Mouse (Mus musculus) forebrain, embryonic 12.5 days (tissue): ENCODE measurements around the gene Dnajc9. TPM values are rescaled to one million over a fixed set of nuclear protein-coding genes. Genes with fewer than 3 reads are reported as not detected.

Experiments used
- ATAC-seq: fragments of 200-750 bp; cut with Nextera tagmentation; 2 replicates; pipeline ENCODE4 v1.8.0; 2017; ENCODE audit warnings: moderate TSS enrichment; ENCODE audit not compliant: low FRiP score
- H3K27ac ChIP-seq: fragments of 300-500 bp; sonication (generic); 2 replicates; pipeline ENCODE4 v1.5.1; 2016; ENCODE audit warnings: mild to moderate bottlenecking
- H3K27me3 ChIP-seq: fragments of 300-500 bp; sonication (generic); 2 replicates; pipeline ENCODE4 v1.6.1; 2016; ENCODE audit warnings: mild to moderate bottlenecking
- H3K36me3 ChIP-seq: fragments of 300-500 bp; sonication (generic); replicated peaks from 2 replicates; pipeline ENCODE4 v1.6.1; 2016; ENCODE audit warnings: mild to moderate bottlenecking
- H3K4me1 ChIP-seq: fragments of 300-500 bp; sonication (generic); 2 replicates; pipeline ENCODE4 v1.6.1; 2016
- H3K4me2 ChIP-seq: fragments of 300-500 bp; sonication (generic); 2 replicates; pipeline ENCODE4 v1.6.1; 2016; ENCODE audit warnings: mild to moderate bottlenecking, moderate library complexity
- H3K4me3 ChIP-seq: fragments of 300-500 bp; sonication (generic); replicated peaks from 2 replicates; pipeline ENCODE4 v1.5.1; 2016; ENCODE audit warnings: mild to moderate bottlenecking
- H3K9ac ChIP-seq: fragments of 300-500 bp; sonication (generic); 2 replicates; pipeline ENCODE4 v1.6.1; 2016; ENCODE audit warnings: mild to moderate bottlenecking
- H3K9me3 ChIP-seq: fragments of 300-500 bp; sonication (generic); 2 replicates; pipeline ENCODE4 v1.6.1; 2016
- WGBS: fragments of 180-500 bp; shearing (Covaris S2); methylation state at CpG from one replicate; pipeline ENCODE4 v1.1.7; 2016; 5-methylcytosine and 5-hydroxymethylcytosine counted together
- polyA plus RNA-seq: library from polyadenylated mRNA; unstranded; fragments of >200 nt; fragmentation: Nextera tagmentation; extraction: Ambion mirVana; gene quantifications from 2 replicates; pipeline ENCODE4 v1.2.1, GENCODE M21; 2016

Dnajc9 gene
- polyA plus RNA-seq, 1 experiment from 2014 or later, result 288 TPM

- no peak overlapping the region for H3K4me2 ChIP-seq
- H3K27ac ChIP-seq, result no peak overlapping the region
- H3K36me3 ChIP-seq, result peaks cover 25% of the 10 kb centered on the region
- ATAC-seq, result no peak
- no peaks in the 10 kb centered on the region for H3K9me3 ChIP-seq
- H3K4me1 ChIP-seq, result peaks cover 18% of the 10 kb centered on the region
- H3K4me3 ChIP-seq, result no peak overlapping the region
- H3K27me3 ChIP-seq, result no peaks in the 10 kb centered on the region
- WGBS, result 93% methylated on average over 9 of the region's 9 CpGs
- H3K9ac ChIP-seq, result no peak overlapping the region
These were observed 42.8 kb downstream of the Dnajc9 start for GRCm38 (mm10) chr14:20345885-20346284.

GRCm38 (mm10) chr14:20340866-20341265 lies 47.8 kb downstream of the Dnajc9 start:
- Histone ChIP-seq H3K9me3 (no peaks in the 10 kb centered on the region), H3K36me3 (peaks cover 51% of the 10 kb centered on the region), H3K4me2 (no peak overlapping the region), H3K4me1 (no peaks in the 10 kb centered on the region), H3K4me3 (no peak overlapping the region), H3K27ac (no peak overlapping the region), H3K9ac (no peak overlapping the region), H3K27me3 (no peaks in the 10 kb centered on the region)
- WGBS, result 89% methylated on average over 7 of the region's 7 CpGs
- no peak for ATAC-seq

- H3K27ac ChIP-seq, result no peak overlapping the region
- no peaks in the 10 kb centered on the region for H3K27me3 ChIP-seq
- H3K9me3 ChIP-seq, result no peaks in the 10 kb centered on the region
- H3K9ac ChIP-seq, result no peak overlapping the region
- WGBS, result 83% methylated on average over 8 of the region's 8 CpGs
- no peak overlapping the region for H3K4me3 ChIP-seq
- H3K4me2 ChIP-seq, result no peak overlapping the region
- ATAC-seq, result no peak
- H3K36me3 ChIP-seq, result peaks cover 51% of the 10 kb centered on the region
- H3K4me1 ChIP-seq, result no peaks in the 10 kb centered on the region
These were observed 48.6 kb downstream of the Dnajc9 start for GRCm38 (mm10) chr14:20340149-20340548.

GRCm38 (mm10) chr14:20339415-20339814 lies 49.3 kb downstream of the Dnajc9 start:
- Histone ChIP-seq H3K9ac (no peak overlapping the region), H3K36me3 (peaks cover 52% of the 10 kb centered on the region), H3K4me1 (no peaks in the 10 kb centered on the region), H3K4me3 (no peak overlapping the region), H3K9me3 (no peaks in the 10 kb centered on the region), H3K27me3 (no peaks in the 10 kb centered on the region), H3K4me2 (no peak overlapping the region), H3K27ac (no peak overlapping the region)
- no peak for ATAC-seq
- 96% methylated on average over 5 of the region's 5 CpGs for WGBS

Other genes starting within 250 kb of the Dnajc9 start
- gene Kcnk5, start 207.1 kb downstream of the Dnajc9 start, polyA plus RNA-seq, result 12.5 and 13.8 TPM in 2 replicates
- gene Kcnk16, start 119.7 kb downstream of the Dnajc9 start, polyA plus RNA-seq, result not detected in 2 replicates
- gene Nudt13, start 94.2 kb downstream of the Dnajc9 start, polyA plus RNA-seq, result 13.2 and 16.0 TPM in 2 replicates
- 63.6 and 64.0 TPM in 2 replicates for gene Ecd, start 40.8 kb downstream of the Dnajc9 start, polyA plus RNA-seq
- gene Fam149b, start 40.7 kb downstream of the Dnajc9 start, polyA plus RNA-seq, result 53.0 and 55.3 TPM in 2 replicates
- gene Mrps16, start 4.7 kb upstream of the Dnajc9 start, polyA plus RNA-seq, result 59.8 and 60.2 TPM in 2 replicates
- 0.44 and 0.82 TPM in 2 replicates for gene Cfap70, start 63.3 kb upstream of the Dnajc9 start, polyA plus RNA-seq
- 10.0 and 13.0 TPM in 2 replicates for gene Anxa7, start 91.2 kb upstream of the Dnajc9 start, polyA plus RNA-seq
- 1.3 and 1.4 TPM in 2 replicates for gene Mss51, start 108.0 kb upstream of the Dnajc9 start, polyA plus RNA-seq
- gene Ppp3cb, start 157.7 kb upstream of the Dnajc9 start, polyA plus RNA-seq, result 72.0 and 79.5 TPM in 2 replicates